8 mouse cellular contexts compared by ENCODE assay signal in genomic region chr9:44486335-44486734, GRCm38 (mm10). TPM values are rescaled to one million over a fixed set of nuclear protein-coding genes. Genes with fewer than 3 reads are reported as not detected.
DNase-seq lines count a peak whose midpoint lies in the region; ATAC-seq lines count a peak whose summit lies in the region.

No protein-coding gene starts in this region.

- H3K4me2 ChIP-seq in heart, embryonic 15.5 days, result peak overlapping the region; percentile 85
- peak overlapping the region; percentile 87 for H3K4me2 ChIP-seq in midbrain, embryonic 12.5 days (replicated peaks)

- 0 out of 2 replicates have a peak, but pooled peaks cover under 1% of the 10 kb centered on the region for H3K36me3 ChIP-seq in heart, embryonic 15.5 days
- no peaks in the 10 kb centered on the region for H3K36me3 ChIP-seq in midbrain, embryonic 12.5 days

- H3K27me3 ChIP-seq in heart, embryonic 15.5 days, result no peaks in the 10 kb centered on the region
- H3K27me3 ChIP-seq in midbrain, embryonic 12.5 days, result peaks cover 7% of the 10 kb centered on the region

- 6% methylated on average over 3 of the region's 3 CpGs for WGBS in heart, embryonic 15.5 days
- 10% methylated on average over 3 of the region's 3 CpGs for WGBS in midbrain, embryonic 12.5 days

- peaks cover 77% of the 10 kb centered on the region for H3K4me1 ChIP-seq in heart, embryonic 15.5 days (replicated peaks)
- peaks cover 85% of the 10 kb centered on the region for H3K4me1 ChIP-seq in midbrain, embryonic 12.5 days

- peak overlapping the region; percentile 97 for H3K9ac ChIP-seq in heart, embryonic 15.5 days
- peak overlapping the region; percentile 98 for H3K9ac ChIP-seq in midbrain, embryonic 12.5 days (replicated peaks)

- ATAC-seq in heart, embryonic 15.5 days (replicated peaks; ENCODE audit: insufficient number of reproducible peaks, insufficient read depth, low FRiP score, low read depth), result no peak
- ATAC-seq in midbrain, embryonic 12.5 days (ENCODE audit: low FRiP score, low read depth), result no peak

- intact Hi-C loops in heart, postnatal 25 days (cut with DNase I), result no loop called here

- peak; percentile 69 for DNase-seq in heart, adult 18-20 months
- DNase-seq in heart, postnatal 25 days (ENCODE audit: low spot score), result no peak
- peak; percentile 65 for DNase-seq in embryo, embryonic 10 days (ENCODE audit: low spot score)
- DNase-seq in kidney, postnatal 36 days, result peak; percentile 85 to 86
- DNase-seq in frontal cortex, postnatal 10 days (ENCODE audit: low spot score in 2 of 2), result no peak
- no peak for DNase-seq in ovary, postnatal 14 days (ENCODE audit: low spot score)

- peak overlapping the region; percentile 93 for H3K27ac ChIP-seq in heart, embryonic 15.5 days
- 0 out of 2 replicates have a peak overlapping the region, but pooled peaks have one; percentile 68 for H3K27ac ChIP-seq in midbrain, embryonic 12.5 days (replicated peaks)

- H3K9me3 ChIP-seq in heart, embryonic 15.5 days (replicated peaks), result no peaks in the 10 kb centered on the region
- H3K9me3 ChIP-seq in midbrain, embryonic 12.5 days, result no peaks in the 10 kb centered on the region

- H3K4me3 ChIP-seq in heart, embryonic 15.5 days, result peak overlapping the region; percentile 87
- H3K4me3 ChIP-seq in midbrain, embryonic 12.5 days, result peak overlapping the region; percentile 19

RNA-seq across cellular contexts. Expression of gene Bcl9l, which starts 3.7 kb away (rescaled TPM):
- 10 to 100 TPM; 36.2 to 41.7 TPM for total RNA-seq in heart, adult 18-20 months (2021)
- 10 to 100 TPM; 44.9 to 57.6 TPM for total RNA-seq in heart, postnatal 25 days (2021)
- polyA plus RNA-seq in heart, embryonic 15.5 days (2015; fragmentation: Nextera tagmentation; extraction: Ambion mirVana), result 9.1 and 12.6 TPM in 2 replicates
- 10.2 and 10.4 TPM in 2 replicates for polyA plus RNA-seq in midbrain, embryonic 12.5 days (2016; fragmentation: Nextera tagmentation; extraction: Ambion mirVana)

RNA-seq across cellular contexts. Expression of gene Upk2, which starts 31.6 kb away (rescaled TPM):
- not detected for total RNA-seq in heart, adult 18-20 months (2021)
- not detected for total RNA-seq in heart, postnatal 25 days (2021)
- 0.63 TPM in 1 of 2 replicates, not detected in the other for polyA plus RNA-seq in heart, embryonic 15.5 days (2015; fragmentation: Nextera tagmentation; extraction: Ambion mirVana)
- polyA plus RNA-seq in midbrain, embryonic 12.5 days (2016; fragmentation: Nextera tagmentation; extraction: Ambion mirVana), result not detected in 2 replicates

RNA-seq across cellular contexts. Expression of gene Foxr1, which starts 45.4 kb away (rescaled TPM):
- total RNA-seq in heart, adult 18-20 months (2021), result not detected
- total RNA-seq in heart, postnatal 25 days (2021), result not detected
- polyA plus RNA-seq in heart, embryonic 15.5 days (2015; fragmentation: Nextera tagmentation; extraction: Ambion mirVana), result not detected in 2 replicates
- not detected in 2 replicates for polyA plus RNA-seq in midbrain, embryonic 12.5 days (2016; fragmentation: Nextera tagmentation; extraction: Ambion mirVana)

Comparison
In these comparisons a context has a peak if more than half of its experiments do, and no peak if none do; other contexts are left out.
1. DNase-seq: peak in heart, adult 18-20 months (2 of 2), embryo, embryonic 10 days (single experiment) and kidney, postnatal 36 days (2 of 2); none in heart, postnatal 25 days (single experiment), frontal cortex, postnatal 10 days (0 of 2) and ovary, postnatal 14 days (single experiment).